Mouse (Mus musculus): Measurements from ENCODE around the gene Apba3. TPM values are rescaled to one million over a fixed set of nuclear protein-coding genes. Genes with fewer than 3 reads are reported as not detected.

The Apba3 gene
- total RNA-seq, 2 experiments from 2014 or later, result 49.0 to 53.0 TPM

DNA sequence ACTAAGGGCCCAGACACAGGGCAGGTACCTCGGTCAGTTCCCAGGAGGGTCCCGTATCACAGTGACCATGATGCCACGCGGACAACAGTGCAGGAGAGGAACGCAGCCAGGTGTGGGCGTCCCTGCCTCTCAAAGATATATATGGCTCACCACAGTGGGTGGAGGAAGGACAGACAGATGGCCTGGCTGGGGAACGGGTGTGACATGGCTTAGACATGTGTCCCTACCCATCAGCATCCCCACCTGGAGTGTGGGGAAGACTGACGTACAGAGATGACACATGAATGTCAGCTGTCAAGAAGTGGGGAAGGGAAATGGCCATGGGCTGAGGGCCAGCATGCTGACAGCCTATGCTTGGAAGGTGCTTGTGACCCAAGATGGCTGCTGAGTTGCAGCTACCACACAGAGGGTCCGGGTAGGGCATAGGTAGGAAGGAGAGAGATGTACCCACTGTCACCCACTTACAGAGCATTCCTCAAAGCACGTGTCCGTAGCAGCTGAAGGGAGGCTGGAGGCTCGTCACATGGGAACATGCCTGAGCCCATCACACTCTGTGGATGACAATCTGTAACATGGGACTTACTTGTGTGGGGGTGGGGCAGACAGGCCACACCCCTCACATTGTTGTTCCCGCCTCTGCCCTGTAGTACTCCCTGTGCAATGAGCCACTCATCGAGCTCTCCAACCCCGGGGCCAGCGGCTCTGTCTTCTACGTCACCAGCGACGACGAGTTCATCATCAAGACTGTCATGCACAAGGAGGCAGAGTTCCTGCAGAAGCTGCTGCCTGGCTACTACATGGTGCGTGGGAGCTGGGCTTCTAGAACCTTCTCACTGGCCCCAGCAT is 40.3 kb downstream of the Apba3 start:
- DNase-seq, result no peak

DNA sequence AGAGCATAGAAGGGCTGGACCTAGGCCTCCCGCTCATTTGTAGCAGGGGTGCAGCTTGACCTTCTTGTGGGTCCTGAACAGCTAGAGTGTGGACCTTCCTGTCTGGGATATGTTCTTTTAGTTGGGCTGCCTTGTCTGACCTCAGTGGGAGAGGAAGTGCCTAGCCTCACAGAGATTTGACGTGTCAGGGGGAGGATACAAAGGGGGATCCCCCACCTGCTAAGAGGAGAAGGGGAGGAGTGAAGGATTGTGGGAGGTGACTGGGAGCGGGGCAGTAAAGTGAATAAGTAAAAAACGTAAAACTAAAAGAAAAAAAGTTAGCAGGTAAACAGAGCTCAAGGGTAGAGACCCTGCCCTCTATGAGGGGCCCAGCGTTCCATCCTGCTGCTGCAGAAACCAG is 42.8 kb downstream of the Apba3 start:
- no peak for DNase-seq

DNA sequence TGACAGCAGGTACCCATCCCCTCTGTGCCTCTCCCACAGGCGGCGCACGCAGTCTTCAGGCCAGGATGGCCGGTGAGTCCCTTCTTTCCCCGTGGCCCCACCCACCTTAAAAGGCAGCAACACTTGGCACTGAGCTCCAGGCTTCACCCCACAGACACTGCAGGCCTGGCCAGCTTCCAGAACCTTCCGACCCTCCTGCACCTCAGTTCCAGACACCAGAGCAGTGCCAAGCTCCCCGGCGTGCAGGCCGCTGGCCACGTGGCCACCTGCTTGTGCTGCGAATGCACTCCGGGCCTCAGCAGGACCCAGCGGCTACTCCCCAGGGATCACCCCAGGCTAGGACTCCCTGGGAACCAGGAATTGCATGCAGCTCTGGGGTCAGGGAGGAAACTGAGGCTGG is 46.8 kb downstream of the Apba3 start:
- DNase-seq, result no peak

DNA sequence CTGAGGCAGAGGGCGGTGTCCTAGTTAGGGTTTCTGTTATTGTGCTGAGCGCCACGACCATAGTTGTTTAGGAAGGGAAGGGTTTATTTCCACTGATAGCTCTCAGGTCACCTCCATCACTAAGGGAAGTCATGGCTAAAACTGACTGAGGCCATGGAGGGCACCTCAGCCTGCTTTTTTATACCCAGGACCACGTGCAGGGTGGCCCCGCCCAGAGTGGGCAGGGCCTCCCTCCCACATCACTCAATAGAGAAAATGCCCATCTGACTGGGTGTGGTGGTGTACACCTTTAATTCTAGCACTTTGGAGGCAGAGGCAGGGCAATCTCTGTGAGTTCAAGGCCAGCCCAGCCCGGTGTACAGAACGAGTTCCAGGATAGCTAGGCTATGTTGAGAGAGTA is 47.4 kb downstream of the Apba3 start:
- DNase-seq, result no peak

DNA sequence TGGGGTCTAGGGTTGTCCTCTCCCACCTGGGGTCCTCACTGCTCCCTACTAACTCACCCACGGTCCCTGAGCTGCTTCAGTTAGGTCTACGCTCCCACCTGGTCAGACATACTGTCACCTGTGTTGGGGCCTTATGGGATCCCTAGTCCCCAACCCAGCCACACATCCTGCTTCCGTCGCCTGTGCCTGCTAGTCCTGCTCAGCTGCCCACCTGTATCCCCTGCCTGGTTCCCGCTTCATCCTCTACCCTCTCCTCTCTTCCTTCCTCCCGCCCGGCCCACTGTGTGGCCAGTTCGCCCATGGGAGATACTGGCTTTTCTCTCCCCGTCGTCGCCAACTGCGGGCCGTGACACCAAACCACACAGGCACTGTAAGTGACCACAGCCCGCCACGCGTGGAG is 48.8 kb downstream of the Apba3 start:
- no peak for DNase-seq

DNA sequence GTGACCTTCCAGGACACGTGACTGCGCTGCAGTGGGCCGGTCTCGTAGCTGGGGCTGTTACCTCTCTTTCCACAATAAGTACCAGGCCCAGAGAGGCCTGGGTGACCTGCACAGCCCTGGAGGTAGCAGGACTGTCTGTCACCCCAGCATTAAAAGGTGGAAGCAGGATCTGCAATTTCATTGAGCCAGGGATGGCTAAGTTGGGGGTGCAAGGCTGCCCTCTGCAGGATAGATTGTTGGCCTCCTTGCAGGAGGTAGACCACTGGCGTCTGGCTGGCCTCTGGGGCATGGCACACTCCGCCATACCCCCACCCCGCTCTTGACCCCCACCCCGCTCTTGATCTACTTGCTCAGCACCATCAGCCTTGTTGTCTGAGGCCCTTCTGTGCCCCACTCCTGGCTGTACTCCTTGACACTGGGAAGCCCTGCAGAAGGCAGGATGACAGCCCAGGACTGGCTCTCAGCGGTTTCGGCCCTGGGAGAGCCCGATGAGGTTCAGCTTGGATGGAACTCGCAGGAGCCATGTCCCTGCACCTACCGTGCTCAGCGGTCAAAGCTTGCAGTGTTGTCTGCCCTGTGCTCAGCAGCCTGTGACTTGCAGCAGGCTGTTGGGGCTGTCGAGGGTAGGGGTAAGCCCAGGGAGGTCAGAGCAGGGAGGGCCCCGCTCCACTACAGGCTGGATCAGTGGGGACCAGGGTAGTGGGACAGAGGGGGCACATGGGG is 49.7 kb downstream of the Apba3 start:
- DNase-seq, result peak; percentile 62

DNA sequence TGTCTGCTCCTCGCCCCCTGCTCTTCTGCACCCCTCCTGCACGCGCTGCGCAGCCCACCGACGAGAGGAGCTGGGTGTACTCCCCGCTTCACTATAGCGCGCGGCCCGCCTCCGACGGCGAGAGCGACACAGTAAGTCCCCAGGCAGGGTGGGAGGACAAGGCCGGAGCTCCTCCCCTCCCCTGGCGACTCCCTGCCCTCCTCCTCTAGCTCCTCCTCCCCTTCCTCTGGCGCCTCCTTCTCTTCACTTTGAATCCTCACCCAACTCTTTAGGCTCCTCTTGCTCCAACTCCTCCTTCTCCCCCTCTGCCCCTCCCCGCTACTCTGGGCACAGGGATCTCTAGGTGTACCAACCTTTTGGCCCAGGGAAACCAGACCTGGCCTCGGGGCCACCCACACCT is 50.5 kb downstream of the Apba3 start:
- peak; percentile 57 for DNase-seq

DNA sequence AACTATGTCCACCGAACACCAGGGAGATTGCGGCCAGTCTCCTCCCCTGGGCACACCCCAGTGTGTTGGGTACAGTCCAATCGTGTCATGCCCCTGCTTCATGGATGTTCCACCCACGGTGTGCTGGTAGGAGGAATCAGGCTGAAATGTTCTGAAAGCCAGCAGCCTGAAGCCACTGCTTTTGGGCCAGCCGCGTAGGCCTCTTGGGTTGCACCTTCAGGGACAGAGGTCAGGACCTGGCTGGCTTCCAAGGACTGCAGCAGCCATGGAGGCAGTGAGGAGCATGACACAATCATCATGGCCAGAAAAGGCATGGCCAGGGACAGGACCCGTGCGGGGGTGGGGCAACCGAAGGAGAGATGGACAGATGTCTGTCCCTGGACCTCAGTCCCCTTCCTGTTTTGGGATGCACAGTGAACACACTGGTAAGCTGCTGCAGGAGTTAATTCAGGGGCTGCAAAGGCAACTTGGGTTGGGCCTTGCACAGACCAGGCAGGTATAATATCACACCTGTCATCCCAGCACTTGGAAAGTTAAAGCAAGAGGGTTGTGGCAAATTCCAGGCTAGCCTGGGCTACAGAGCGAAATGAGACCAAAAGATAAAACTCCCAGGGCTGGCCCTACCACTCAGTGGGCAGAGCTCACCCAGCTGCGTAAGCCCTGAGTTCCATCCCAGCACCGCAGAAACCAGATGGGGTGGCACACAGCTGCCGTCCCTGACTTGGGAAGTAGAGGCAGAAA is 52.0 kb downstream of the Apba3 start:
- peak; percentile 54 for DNase-seq

DNA sequence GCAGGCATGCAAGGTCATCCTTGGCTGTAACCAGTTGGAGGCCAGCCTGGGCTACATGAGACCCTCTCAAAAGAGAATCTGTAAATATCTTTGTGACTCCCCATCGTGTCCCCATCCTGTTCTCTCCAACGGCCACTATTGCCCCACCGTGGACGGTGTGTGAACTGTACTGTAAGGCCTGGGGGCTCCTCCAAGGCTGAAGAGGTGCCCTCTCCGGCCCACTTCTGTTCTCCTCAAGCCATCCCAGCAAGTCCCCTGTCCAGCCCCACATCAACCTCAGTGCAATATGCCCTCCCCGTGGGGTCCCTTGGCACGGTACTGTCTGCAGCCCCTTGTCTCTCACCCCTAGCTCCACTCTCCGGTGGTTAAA is 52.6 kb downstream of the Apba3 start:
- peak; percentile 49 for DNase-seq

DNA sequence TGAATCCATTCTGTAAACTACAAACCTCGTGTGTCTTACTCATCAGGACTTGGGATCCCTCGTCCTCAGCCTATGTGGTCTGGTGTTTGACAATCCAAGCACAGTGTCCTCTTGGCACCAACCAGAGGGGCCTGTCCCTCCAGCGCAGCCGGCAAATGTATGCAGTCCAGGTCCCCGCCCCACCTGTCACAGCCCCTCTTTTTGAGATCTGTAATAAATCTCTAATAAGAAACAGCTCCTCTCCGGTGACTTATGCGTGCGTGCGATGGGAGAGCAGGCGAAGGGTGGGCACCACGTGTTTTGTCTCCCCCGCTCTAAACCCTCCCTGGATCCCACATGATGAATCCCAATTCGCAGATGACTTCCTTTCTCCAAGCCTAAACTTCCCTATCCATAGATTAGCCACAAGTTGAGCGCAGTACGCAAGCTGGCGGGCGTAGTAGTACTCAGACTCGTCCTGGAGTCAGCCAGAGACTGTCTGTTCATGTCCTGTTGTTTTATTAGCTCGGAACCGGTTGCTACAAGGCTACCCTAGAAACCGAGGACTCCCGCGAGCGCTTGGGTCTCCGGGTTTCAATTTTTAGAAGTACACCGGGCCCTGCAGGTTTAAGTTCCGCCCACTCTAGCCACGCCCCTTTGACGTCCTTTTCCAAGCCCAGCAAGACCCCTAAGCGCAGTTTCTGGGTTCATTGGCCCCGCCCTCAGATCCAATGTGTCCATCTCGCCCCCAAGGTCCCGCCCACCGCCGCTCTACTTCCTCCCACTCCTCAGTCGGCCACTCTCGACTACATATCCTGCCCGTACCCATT is 53.2 kb downstream of the Apba3 start:
- peak; percentile 97 for DNase-seq

DNA sequence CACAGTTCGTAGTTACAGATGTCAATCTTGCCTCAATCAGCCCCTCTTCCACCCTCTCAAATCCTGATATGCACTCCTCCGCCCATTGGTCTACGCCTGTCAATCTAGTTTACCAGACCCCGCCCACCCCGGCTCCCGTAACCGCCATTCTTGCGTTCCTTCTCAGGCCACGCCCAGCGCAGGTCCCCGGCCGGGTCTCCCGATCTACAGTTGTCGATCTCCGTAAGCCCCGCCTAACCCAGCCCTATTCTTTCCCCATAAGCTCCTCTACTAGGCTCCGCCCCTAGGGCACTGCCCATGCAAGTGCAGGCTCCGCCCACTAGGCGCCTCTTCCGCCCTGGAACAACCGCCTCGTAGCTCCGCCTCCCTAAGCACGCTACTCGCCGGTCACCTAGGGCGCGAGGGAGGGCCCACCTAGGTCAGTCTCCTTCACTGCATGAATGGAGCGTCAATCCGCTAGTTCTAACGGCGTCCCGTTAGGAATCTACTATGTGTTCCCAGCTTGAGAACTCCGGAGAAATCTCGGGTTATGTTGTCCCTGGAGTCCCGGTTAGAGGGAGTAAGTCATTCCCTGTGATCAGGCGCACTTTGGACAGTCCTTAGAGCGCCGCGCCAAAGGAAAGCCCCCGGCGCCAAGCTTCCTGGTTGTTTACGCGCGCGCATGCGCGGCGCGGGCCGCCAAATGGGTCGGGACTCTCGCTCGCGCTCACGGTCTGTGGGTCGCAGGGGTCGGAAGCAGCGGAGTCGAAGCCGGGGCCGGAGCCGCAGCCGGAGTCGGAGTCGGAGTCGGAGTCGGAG is 54.0 kb downstream of the Apba3 start, which contains the start of gene Cactin:
TSS of gene Cactin (plus strand) at position 554 of the 798 bp plus-strand sequence.
- peak; percentile 99 for DNase-seq

DNA sequence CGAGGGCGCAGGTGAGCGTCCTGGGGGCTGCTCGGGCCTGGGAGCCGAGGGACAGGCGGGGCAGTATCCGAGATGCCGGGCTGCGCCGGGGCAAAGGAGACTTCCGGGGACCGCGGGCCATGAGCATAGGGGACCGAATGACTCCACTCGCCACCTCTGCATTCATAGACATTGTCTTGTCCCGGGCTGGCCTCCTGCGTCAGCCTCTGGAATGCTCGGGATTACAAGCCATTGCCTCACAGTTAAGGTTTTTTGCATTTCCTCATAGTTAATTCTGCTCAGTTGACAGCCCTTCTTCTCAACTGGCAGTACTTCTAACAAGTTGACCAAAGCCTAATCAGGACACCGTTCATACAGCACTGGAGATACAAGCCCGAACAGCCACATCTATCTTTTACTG is 54.7 kb downstream of the Apba3 start:
- no peak for DNase-seq

DNA sequence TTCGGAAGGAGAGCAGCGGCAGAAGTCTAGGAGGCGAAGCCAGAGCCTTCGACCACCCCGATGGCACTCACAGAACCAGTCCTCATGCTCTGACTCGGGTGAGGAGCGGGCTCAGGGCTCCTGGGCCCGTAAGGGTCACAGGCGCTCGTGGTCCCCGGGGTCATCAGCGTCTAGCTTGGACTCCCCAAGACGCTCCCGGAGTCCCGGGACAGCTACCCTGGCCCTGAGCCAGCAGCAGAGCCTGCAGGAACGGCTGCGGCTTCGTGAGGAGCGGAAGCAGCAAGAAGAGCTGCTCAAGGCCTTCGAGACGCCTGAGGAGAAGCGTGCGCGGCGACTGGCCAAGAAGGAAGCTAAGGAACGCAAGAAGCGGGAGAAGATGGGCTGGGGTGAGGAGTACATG is 55.7 kb downstream of the Apba3 start:
- DNase-seq, result no peak

Small RNA genes within 50 kb of the gene (microRNA-seq; reads per million reads assigned to microRNA genes)
- gene Mir3057, result 22.5 to 23.9 reads per million in 2 experiments

Other genes with a start within 250 kb of the Apba3 start
- gene Diras1, start 241.3 kb upstream of the Apba3 start, total RNA-seq (2021), result not detected
- 1 to 10 TPM; 7.6 to 7.8 TPM for gene Slc39a3, start 229.5 kb upstream of the Apba3 start, total RNA-seq (2021)
- 100 to 1,000 TPM; 102 to 103 TPM for gene Sgta, start 206.8 kb upstream of the Apba3 start, total RNA-seq (2021)
- gene Thop1, start 196.9 kb upstream of the Apba3 start, total RNA-seq (2021), result 10 to 100 TPM; 14.5 to 15.5 TPM
- gene Creb3l3, start 168.1 kb upstream of the Apba3 start, total RNA-seq (2021), result 1 to 10 TPM; 1.8 to 2.3 TPM
- gene Map2k2, start 161.0 kb upstream of the Apba3 start, total RNA-seq (2021), result 100 to 1,000 TPM; 134 to 141 TPM
- 10 to 100 TPM; 37.0 to 43.0 TPM for gene Zbtb7a, start 131.7 kb upstream of the Apba3 start, total RNA-seq (2021)
- gene Pias4, start 99.0 kb upstream of the Apba3 start, total RNA-seq (2021), result 10 to 100 TPM; 17.5 to 18.6 TPM
- gene Eef2, start 90.3 kb upstream of the Apba3 start, total RNA-seq (2021), result 1,000 to 10,000 TPM; 1,326 to 1,351 TPM
- gene Dapk3, start 84.0 kb upstream of the Apba3 start, total RNA-seq (2021), result 10 to 100 TPM; 41.9 to 45.7 TPM
- not detected for gene 4930442H23Rik, start 83.1 kb upstream of the Apba3 start, total RNA-seq (2021)
- gene Nmrk2, start 64.9 kb upstream of the Apba3 start, total RNA-seq (2021), result 10 to 100 TPM; 44.1 to 74.9 TPM
- gene Atcay, start 36.1 kb upstream of the Apba3 start, total RNA-seq (2021), result under 1 TPM; 0.23 to 0.24 TPM
- gene Zfr2, start 33.8 kb upstream of the Apba3 start, total RNA-seq (2021), result 1 to 10 TPM; 4.2 to 5.5 TPM
- under 1 TPM; 0.21 to 0.56 TPM for gene Matk, start 14.0 kb upstream of the Apba3 start, total RNA-seq (2021)
- 100 to 1,000 TPM; 118 to 125 TPM for gene Mrpl54, start within 50 bp of the Apba3 start, total RNA-seq (2021)
- under 1 TPM in 1 of 2 experiments, not detected in 1; 0.50 TPM for gene Tjp3, start 24.6 kb downstream of the Apba3 start, total RNA-seq (2021)
- gene Pip5k1c, start 26.0 kb downstream of the Apba3 start, total RNA-seq (2021), result 10 to 100 TPM; 52.0 to 55.4 TPM
- 10 to 100 TPM; 20.7 to 21.0 TPM for gene Cactin, start 54.1 kb downstream of the Apba3 start, total RNA-seq (2021)
- 1 to 10 TPM; 5.5 to 5.6 TPM for gene Tbxa2r, start 61.8 kb downstream of the Apba3 start, total RNA-seq (2021)
- 1 to 10 TPM; 2.2 to 3.3 TPM for gene Gipc3, start 76.3 kb downstream of the Apba3 start, total RNA-seq (2021)
- 100 to 1,000 TPM; 107 to 113 TPM for gene Hmg20b, start 83.5 kb downstream of the Apba3 start, total RNA-seq (2021)
- gene Mfsd12, start 90.5 kb downstream of the Apba3 start, total RNA-seq (2021), result 10 to 100 TPM; 12.1 to 13.5 TPM
- gene 4930404N11Rik, start 98.9 kb downstream of the Apba3 start, total RNA-seq (2021), result 1 to 10 TPM in 1 of 2 experiments, under 1 TPM in 1; 0.63 to 2.0 TPM
- 10 to 100 TPM; 55.4 to 56.8 TPM for gene Fzr1, start 111.6 kb downstream of the Apba3 start, total RNA-seq (2021)
- gene Dohh, start 117.5 kb downstream of the Apba3 start, total RNA-seq (2021), result 10 to 100 TPM; 52.9 to 55.9 TPM
- gene Gm48551, start 117.5 kb downstream of the Apba3 start, total RNA-seq (2021), result under 1 TPM; 0.55 to 0.70 TPM
- gene Gm48552, start 122.0 kb downstream of the Apba3 start, total RNA-seq (2021), result under 1 TPM; 0.72 to 0.98 TPM
- 1 to 10 TPM; 1.9 to 2.4 TPM for gene Smim24, start 126.1 kb downstream of the Apba3 start, total RNA-seq (2021)
- 100 to 1,000 TPM; 125 to 130 TPM for gene Nfic, start 188.7 kb downstream of the Apba3 start, total RNA-seq (2021)
- under 1 TPM; 0.09 to 0.33 TPM for gene Celf5, start 215.7 kb downstream of the Apba3 start, total RNA-seq (2021)
- 10 to 100 TPM; 57.1 to 62.3 TPM for gene Ncln, start 229.4 kb downstream of the Apba3 start, total RNA-seq (2021)
- under 1 TPM; 0.50 to 0.57 TPM for gene S1pr4, start 233.2 kb downstream of the Apba3 start, total RNA-seq (2021)

Measured in heart, postnatal 4 days (tissue).